Mouse (Mus musculus) lung, adult 2 months (tissue): ENCODE measurements around the gene Hook2.

Experiments used
- CTCF ChIP-seq: fragments of 200-500 bp; IDR thresholded peaks from 2 replicates; pipeline ENCODE4 v1.5.1; 2011; ENCODE audit warnings: mild to moderate bottlenecking, low read length, control low read depth; ENCODE audit not compliant: insufficient read depth
- POLR2A ChIP-seq: fragments of 200-500 bp; IDR thresholded peaks from 2 replicates; pipeline ENCODE4 v1.6.1; 2011; ENCODE audit warnings: low read depth, mild to moderate bottlenecking, control low read depth, low read length, borderline replicate concordance; ENCODE audit errors: extremely low read depth

- TF ChIP-seq CTCF, result no peak
- TF ChIP-seq POLR2A, result no peak
These were observed 45.9 kb downstream of the Hook2 start for GRCm38 (mm10) chr8:85036381-85036717.
